Mouse (Mus musculus) lung, postnatal 0 days (tissue): ENCODE data around the gene Tsr1.

Experiments used
- CTCF ChIP-seq: IDR thresholded peaks from 2 replicates; pipeline ENCODE4 v1.5.1; 2016; ENCODE audit warnings: antibody characterized with exemption, mild to moderate bottlenecking
- EP300 ChIP-seq: IDR thresholded peaks from 2 replicates; pipeline ENCODE4 v1.6.1; 2016; ENCODE audit warnings: antibody characterized with exemption, mild to moderate bottlenecking, control low read depth

DNA sequence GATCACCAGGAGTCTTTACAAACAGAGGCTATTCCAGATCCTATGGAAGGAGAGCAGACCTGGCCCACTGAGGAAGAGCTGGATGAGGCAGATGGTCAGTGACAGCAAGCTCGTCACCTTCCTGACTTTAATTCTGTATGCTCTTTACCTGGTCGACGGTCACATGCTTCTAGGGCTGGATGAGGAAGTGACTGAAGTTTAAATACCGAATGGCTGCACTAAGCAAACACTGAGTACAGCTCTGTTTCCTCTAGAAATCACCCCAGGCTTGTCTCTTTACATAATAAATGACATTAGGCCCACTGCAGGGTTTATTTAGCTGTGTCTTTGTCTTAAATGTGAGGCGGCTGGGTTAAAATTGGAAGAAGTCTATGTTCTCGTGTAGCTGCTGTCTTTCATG lies 3.7 kb downstream of the Tsr1 start:
- TF ChIP-seq CTCF (no peak), EP300 (no peak)
